Mouse (Mus musculus): ENCODE data around the gene Parp1.

GRCm38 (mm10) chr1:180564885-180565284 lies 3.8 kb upstream of the Parp1 start:
- TF ChIP-seq CTCF (IDR thresholded peaks at IDR 0.05; ENCODE audit: low read depth) (no peak), EP300 (IDR thresholded peaks at IDR 0.05; ENCODE audit: low read depth) (no peak)
